Comparison of ENCODE assay signal across 10 mouse cellular contexts in genomic region chr13:55644525-55644924, GRCm38 (mm10). TPM values are rescaled to one million over a fixed set of nuclear protein-coding genes. Genes with fewer than 3 reads are reported as not detected.
DNase-seq lines count a peak whose midpoint lies in the region; ATAC-seq and TF ChIP-seq lines count a peak whose summit lies in the region.
"Had no signal": no experiment of that assay in that cellular context is flagged by ENCODE, and none has a peak within 500 bp of the region (broad histone marks: within the 10 kb centered on the region; RNA-seq: fewer than 3 reads in every experiment).

No protein-coding gene starts in this region.

- H3K27ac ChIP-seq in forebrain, embryonic 14.5 days (ENCODE audit: low read depth, low read length): no peak overlapping the region
- H3K27ac ChIP-seq in forebrain, embryonic 13.5 days: no peak overlapping the region
- H3K27ac ChIP-seq in lung, postnatal 0 days (ENCODE audit: low read length): no peak overlapping the region
- H3K27ac ChIP-seq: embryonic facial prominence, embryonic 12.5 days; liver, embryonic 13.5 days had no signal

- no peak overlapping the region for H3K4me3 ChIP-seq in forebrain, embryonic 14.5 days (ENCODE audit: low read depth, low read length)
- H3K4me3 ChIP-seq in forebrain, embryonic 13.5 days: no peak overlapping the region
- H3K4me3 ChIP-seq in lung, postnatal 0 days (ENCODE audit: low read depth, low read length): no peak overlapping the region
- H3K4me3 ChIP-seq: embryonic facial prominence, embryonic 12.5 days; liver, embryonic 13.5 days had no signal

- no peak overlapping the region for H3K9ac ChIP-seq in forebrain, embryonic 14.5 days (ENCODE audit: low read length)
- H3K9ac ChIP-seq in forebrain, embryonic 13.5 days: no peak overlapping the region
- no peak overlapping the region for H3K9ac ChIP-seq in lung, postnatal 0 days (replicated peaks; ENCODE audit: low read depth)
- H3K9ac ChIP-seq: embryonic facial prominence, embryonic 12.5 days; liver, embryonic 13.5 days had no signal

- peak; percentile 58 for TF ChIP-seq CTCF in lung, postnatal 0 days (IDR thresholded peaks at IDR 0.05)

- no peak for ATAC-seq in forebrain, embryonic 14.5 days
- no peak for ATAC-seq in forebrain, embryonic 13.5 days
- ATAC-seq in lung, postnatal 0 days: no peak

- no peaks in the 10 kb centered on the region for H3K9me3 ChIP-seq in forebrain, embryonic 14.5 days (replicated peaks; ENCODE audit: control insufficient read depth, low read length)
- H3K9me3 ChIP-seq in forebrain, embryonic 13.5 days (replicated peaks): no peaks in the 10 kb centered on the region
- H3K9me3 ChIP-seq in lung, postnatal 0 days (ENCODE audit: low read length): no peaks in the 10 kb centered on the region
- H3K9me3 ChIP-seq: embryonic facial prominence, embryonic 12.5 days; liver, embryonic 13.5 days had no signal

- H3K4me1 ChIP-seq in forebrain, embryonic 14.5 days (ENCODE audit: control insufficient read depth, insufficient read depth, low read length): no peaks in the 10 kb centered on the region
- H3K4me1 ChIP-seq in forebrain, embryonic 13.5 days: no peaks in the 10 kb centered on the region
- H3K4me1 ChIP-seq in lung, postnatal 0 days (ENCODE audit: insufficient read depth, low read depth, low read length): no peaks in the 10 kb centered on the region
- H3K4me1 ChIP-seq: embryonic facial prominence, embryonic 12.5 days; liver, embryonic 13.5 days had no signal

- 86% methylated on average over 2 of the region's 2 CpGs for WGBS in forebrain, embryonic 14.5 days
- 88% methylated on average over 2 of the region's 2 CpGs for WGBS in forebrain, embryonic 13.5 days
- 85% methylated on average over 2 of the region's 2 CpGs for WGBS in lung, postnatal 0 days

- DNase-seq in forebrain, embryonic 14.5 days (ENCODE audit: low spot score): peak; percentile 45
- peak; percentile 40 for DNase-seq in lung, postnatal 0 days (ENCODE audit: low spot score)
- no peak for DNase-seq in lung, adult 18-20 months
- DNase-seq in c-Kit-positive CD71-negative TER-119-negative erythroid progenitor cells, embryonic 14.5 days (ENCODE audit: low read depth): peak; percentile 55
- DNase-seq in retina, embryonic 14.5 days (ENCODE audit: low spot score): peak; percentile 58
- DNase-seq in testis, postnatal 14 days (ENCODE audit: low spot score): no peak
- DNase-seq in kidney, adult 11 months: no peak
- DNase-seq: liver, embryonic 13.5 days had no signal

- H3K27me3 ChIP-seq in forebrain, embryonic 14.5 days (replicated peaks; ENCODE audit: control insufficient read depth, insufficient read depth, low read length): no peaks in the 10 kb centered on the region
- H3K27me3 ChIP-seq in forebrain, embryonic 13.5 days: no peaks in the 10 kb centered on the region
- H3K27me3 ChIP-seq in lung, postnatal 0 days (replicated peaks; ENCODE audit: insufficient read depth, low read length): no peaks in the 10 kb centered on the region
- H3K27me3 ChIP-seq: embryonic facial prominence, embryonic 12.5 days; liver, embryonic 13.5 days had no signal

- no peak overlapping the region for H3K4me2 ChIP-seq in forebrain, embryonic 14.5 days (ENCODE audit: low read length)
- H3K4me2 ChIP-seq in forebrain, embryonic 13.5 days: no peak overlapping the region
- no peak overlapping the region for H3K4me2 ChIP-seq in lung, postnatal 0 days (replicated peaks; ENCODE audit: low read depth, low read length)
- H3K4me2 ChIP-seq: embryonic facial prominence, embryonic 12.5 days; liver, embryonic 13.5 days had no signal

- TF ChIP-seq EP300 in lung, postnatal 0 days (IDR thresholded peaks at IDR 0.05): no peak

- peaks cover 73% of the 10 kb centered on the region for H3K36me3 ChIP-seq in forebrain, embryonic 14.5 days (ENCODE audit: control insufficient read depth, insufficient read depth, low read length)
- H3K36me3 ChIP-seq in forebrain, embryonic 13.5 days (ENCODE audit: poor library complexity, severe bottlenecking): peaks cover 70% of the 10 kb centered on the region
- H3K36me3 ChIP-seq in lung, postnatal 0 days (ENCODE audit: insufficient read depth, low read length): peaks cover 41% of the 10 kb centered on the region

RNA-seq across cellular contexts. Expression of gene Ddx46, which starts 9.7 kb away (rescaled TPM):
- 25.4 and 29.9 TPM in 2 replicates for polyA plus RNA-seq in forebrain, embryonic 14.5 days (2014; fragmentation: Nextera tagmentation; extraction: Ambion mirVana)
- polyA plus RNA-seq in forebrain, embryonic 13.5 days (2015; fragmentation: Nextera tagmentation; extraction: Ambion mirVana): 36.6 and 38.6 TPM in 2 replicates
- 18.1 and 18.2 TPM in 2 replicates for polyA plus RNA-seq in lung, postnatal 0 days (2015; fragmentation: Nextera tagmentation; extraction: Ambion mirVana)

RNA-seq across cellular contexts. Expression of gene Caml, which starts 21.7 kb away (rescaled TPM):
- 92.9 and 105 TPM in 2 replicates for polyA plus RNA-seq in forebrain, embryonic 14.5 days (2014; fragmentation: Nextera tagmentation; extraction: Ambion mirVana)
- 88.0 and 88.7 TPM in 2 replicates for polyA plus RNA-seq in forebrain, embryonic 13.5 days (2015; fragmentation: Nextera tagmentation; extraction: Ambion mirVana)
- 47.4 and 50.4 TPM in 2 replicates for polyA plus RNA-seq in lung, postnatal 0 days (2015; fragmentation: Nextera tagmentation; extraction: Ambion mirVana)

RNA-seq across cellular contexts. Expression of gene B4galt7, which starts 44.8 kb away (rescaled TPM):
- polyA plus RNA-seq in forebrain, embryonic 14.5 days (2014; fragmentation: Nextera tagmentation; extraction: Ambion mirVana): 10.4 and 12.2 TPM in 2 replicates
- 34.7 and 35.8 TPM in 2 replicates for polyA plus RNA-seq in forebrain, embryonic 13.5 days (2015; fragmentation: Nextera tagmentation; extraction: Ambion mirVana)
- polyA plus RNA-seq in lung, postnatal 0 days (2015; fragmentation: Nextera tagmentation; extraction: Ambion mirVana): 20.6 and 22.1 TPM in 2 replicates

RNA-seq across cellular contexts. Expression of gene B230219D22Rik, which starts 48.4 kb away (rescaled TPM):
- polyA plus RNA-seq in forebrain, embryonic 14.5 days (2014; fragmentation: Nextera tagmentation; extraction: Ambion mirVana): 56.4 and 61.4 TPM in 2 replicates
- polyA plus RNA-seq in forebrain, embryonic 13.5 days (2015; fragmentation: Nextera tagmentation; extraction: Ambion mirVana): 58.4 and 60.6 TPM in 2 replicates
- 33.9 and 42.1 TPM in 2 replicates for polyA plus RNA-seq in lung, postnatal 0 days (2015; fragmentation: Nextera tagmentation; extraction: Ambion mirVana)

Comparison
In these comparisons a context has a peak if more than half of its experiments do, and no peak if none do; other contexts are left out.
1. DNase-seq: peak in forebrain, embryonic 14.5 days (single experiment), lung, postnatal 0 days (single experiment), c-Kit-positive CD71-negative TER-119-negative erythroid progenitor cells, embryonic 14.5 days (single experiment) and retina, embryonic 14.5 days (single experiment); none in lung, adult 18-20 months (0 of 2), testis, postnatal 14 days (single experiment) and kidney, adult 11 months (single experiment).